Mouse (Mus musculus) heart, postnatal 14 days (tissue): ENCODE data around the gene Qprt. TPM values are rescaled to one million over a fixed set of nuclear protein-coding genes. Genes with fewer than 3 reads are reported as not detected.
"Not testable (repeated sequence)": the region's sequence is repeated elsewhere in the genome, so short reads cannot be mapped to it uniquely, and the experiment has no call there.

Experiments
- DNase-seq, 2 experiments: peaks; one replicate each; pipeline ENCODE4 v3.0.0; 2021 to 2022
- intact Hi-C: fragments of 180-260 bp; cut with DNase I; formaldehyde crosslinking; loops from one replicate; pipeline ENCODE4 v1.15.1; 2025
- total RNA-seq, 2 experiments: library from RNA; stranded (reverse); gene quantifications; 2 replicates each; pipeline ENCODE4 v1.2.3; 2021

The Qprt gene
- total RNA-seq, 2 experiments from 2014 or later = not detected

DNA sequence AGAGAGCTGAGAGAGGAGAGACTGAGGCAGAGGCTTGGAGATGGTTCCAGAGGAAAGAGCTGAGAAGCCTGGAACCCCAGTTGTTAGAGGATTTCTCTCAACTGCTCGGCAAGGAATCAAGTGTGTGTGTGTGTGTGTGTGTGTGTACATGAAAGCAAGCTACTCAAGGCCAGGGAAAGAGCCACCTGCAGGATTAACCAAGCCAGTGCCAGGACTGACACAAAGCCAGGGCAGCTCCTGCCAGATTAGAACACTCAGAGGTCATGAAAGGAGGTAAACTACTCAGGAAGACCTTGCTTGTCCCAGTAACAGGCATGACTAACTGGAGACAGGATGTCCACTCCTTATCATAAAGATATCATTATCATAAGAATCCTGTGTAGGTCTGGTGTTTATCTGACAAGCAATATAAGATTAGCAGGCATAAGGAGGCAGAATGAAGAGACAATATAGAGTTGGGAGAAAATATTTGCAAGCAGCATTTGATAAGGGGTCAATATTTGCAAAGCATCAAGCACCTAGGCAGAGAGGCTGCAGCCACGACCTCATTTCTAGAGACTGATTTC, 20.5 kb downstream of the Qprt start:
- intact Hi-C loops = loop anchor here (5.0 to 10.0 kb wide), 2 partner anchors 59 to 87 kb away; partner anchors contain the start of genes Kif22, Mvp, Pagr1a and Pagr1b
- DNase-seq = no peak

DNA sequence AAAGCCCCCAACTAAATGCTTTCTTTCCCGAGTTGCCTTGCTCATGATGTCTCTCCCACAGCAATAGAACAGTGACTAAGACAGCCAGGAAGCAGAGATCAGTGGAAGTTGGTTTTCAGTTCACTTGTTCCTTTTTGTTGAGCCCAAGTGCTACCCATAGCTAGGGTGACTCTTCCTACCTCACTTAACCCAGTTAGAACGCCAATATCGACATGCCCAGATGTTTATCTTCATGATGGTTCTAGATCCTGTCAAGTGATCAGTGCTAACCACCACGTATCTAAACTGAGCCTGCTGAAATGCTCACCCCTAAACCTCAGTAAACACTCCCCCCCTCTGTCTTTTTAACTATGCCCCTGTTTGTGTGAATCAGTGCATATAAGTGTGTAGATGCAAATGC, 22.5 kb downstream of the Qprt start:
- DNase-seq = no peak
- intact Hi-C loops = no loop called here

DNA sequence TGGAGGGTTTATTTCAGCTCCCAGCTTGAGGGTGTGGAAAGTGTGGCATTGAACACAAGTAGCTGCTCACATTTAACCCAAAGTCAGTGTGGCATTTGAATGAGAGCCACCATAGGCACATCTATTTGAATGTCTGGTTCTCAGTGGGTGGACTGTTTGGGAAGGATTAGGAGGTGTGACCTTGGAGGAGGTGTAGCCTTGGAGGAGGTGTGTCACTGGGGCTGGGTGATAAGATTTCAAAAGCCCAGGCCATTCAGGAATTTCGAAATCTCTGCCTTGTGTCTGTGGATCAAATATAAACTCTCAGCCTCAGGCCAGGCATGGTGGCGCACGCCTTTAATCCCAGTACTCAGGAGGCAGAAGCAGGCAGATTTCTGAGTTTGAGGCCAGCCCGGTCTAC, 23.1 kb downstream of the Qprt start:
- no peak for DNase-seq
- intact Hi-C loops = no loop called here

DNA sequence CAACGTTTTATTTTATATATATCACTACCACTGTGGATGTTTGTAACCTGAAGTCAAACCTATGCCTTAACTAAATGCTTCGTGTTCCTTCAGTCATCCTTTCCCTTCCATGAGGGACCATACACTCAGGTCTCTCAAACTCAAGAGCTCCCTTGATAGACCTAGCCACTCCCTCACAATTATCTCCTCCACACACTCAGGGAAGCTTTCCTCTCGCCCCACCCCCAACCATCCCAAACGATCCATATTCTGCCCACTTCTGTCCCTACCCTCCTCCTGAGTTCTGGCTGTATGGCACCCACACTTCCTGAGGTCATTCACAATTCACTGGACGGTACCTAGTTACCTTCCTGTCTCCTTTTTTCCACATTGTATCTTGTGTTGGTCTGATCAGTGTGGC, 23.5 kb downstream of the Qprt start:
- DNase-seq = no peak
- intact Hi-C loops = no loop called here

DNA sequence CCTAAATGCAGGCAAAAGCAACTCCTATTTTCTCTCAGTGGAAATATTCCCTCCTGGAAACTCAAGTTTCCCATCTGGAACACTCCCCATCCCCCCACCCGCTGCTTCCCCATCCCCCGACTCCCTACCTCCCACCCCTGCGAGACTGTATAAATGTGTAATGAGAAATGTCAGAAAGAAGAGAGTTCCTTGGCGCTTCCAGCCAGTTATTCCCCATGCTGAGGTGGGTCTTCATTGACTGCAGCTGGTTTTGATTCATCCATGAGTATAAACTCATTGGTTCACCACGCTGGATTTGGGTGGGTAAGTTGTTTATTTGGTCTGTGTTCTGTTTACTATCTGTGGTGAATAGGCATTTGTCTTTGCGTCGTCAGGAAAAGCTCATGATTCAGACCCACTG, 25.6 kb downstream of the Qprt start:
- no peak for DNase-seq
- intact Hi-C loops = no loop called here

DNA sequence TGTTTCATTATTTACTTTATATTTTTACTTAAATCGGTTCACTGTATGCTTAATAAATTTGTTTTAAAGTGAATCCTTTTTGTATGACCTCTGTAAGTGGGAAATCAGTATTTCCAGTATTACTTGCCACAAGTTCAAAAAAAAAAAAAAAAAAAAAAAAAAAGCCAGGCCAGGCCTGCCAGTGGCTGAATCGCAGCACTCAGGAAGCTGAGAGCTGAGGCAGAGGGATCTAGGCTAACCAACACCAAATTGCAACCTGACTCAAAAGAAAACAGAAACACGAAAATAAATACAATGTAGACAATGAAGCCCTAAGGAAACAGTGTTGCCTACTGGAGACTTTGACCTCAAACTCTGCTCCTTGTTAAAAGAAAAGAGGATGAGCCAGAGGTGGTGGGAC, 28.1 kb downstream of the Qprt start:
- intact Hi-C loops = no loop called here
- no peak for DNase-seq

DNA sequence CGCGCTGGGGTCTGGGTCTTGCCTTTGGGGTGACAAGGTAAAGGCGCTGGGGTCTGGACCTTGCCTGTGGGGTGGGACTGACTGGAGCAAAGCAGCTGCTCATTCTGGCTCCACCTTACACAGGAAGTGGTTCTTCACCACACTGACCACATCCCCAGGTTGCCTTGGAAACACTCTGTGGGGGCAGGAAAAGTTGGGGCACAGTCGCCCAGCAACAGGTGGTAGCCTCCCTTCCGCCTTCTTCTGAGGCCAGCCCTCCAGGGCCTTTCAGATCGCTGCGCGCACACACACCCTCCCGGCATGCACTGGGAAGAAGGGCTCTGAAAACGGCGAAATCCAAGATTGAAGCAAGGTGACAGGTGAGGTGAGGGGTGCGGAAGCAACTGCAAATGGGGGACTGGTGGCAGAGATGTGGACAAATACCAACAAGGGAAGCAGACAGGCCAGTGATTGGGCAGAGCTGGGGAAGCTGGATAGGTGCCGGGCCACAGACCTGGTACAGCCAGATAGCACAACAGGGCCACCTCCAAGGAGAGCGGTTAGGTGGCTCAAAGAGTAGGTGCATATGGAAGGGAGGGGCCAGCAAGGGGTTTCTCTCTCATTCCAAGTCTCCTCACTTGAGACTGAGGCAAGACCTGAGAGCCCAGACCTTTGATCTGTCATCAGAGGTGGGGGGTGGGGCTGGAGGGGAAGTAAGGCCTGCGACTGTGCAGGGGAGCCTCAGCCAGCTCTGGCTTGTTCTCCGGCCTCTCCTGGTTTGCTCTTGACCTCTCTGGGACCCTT, 30.7 kb downstream of the Qprt start, which contains the start of gene AI467606:
TSS of gene AI467606 (plus strand) at position 246 of the 783 bp plus-strand sequence.
- intact Hi-C loops = no loop called here
- peak; percentile 51 to 58 for DNase-seq

DNA sequence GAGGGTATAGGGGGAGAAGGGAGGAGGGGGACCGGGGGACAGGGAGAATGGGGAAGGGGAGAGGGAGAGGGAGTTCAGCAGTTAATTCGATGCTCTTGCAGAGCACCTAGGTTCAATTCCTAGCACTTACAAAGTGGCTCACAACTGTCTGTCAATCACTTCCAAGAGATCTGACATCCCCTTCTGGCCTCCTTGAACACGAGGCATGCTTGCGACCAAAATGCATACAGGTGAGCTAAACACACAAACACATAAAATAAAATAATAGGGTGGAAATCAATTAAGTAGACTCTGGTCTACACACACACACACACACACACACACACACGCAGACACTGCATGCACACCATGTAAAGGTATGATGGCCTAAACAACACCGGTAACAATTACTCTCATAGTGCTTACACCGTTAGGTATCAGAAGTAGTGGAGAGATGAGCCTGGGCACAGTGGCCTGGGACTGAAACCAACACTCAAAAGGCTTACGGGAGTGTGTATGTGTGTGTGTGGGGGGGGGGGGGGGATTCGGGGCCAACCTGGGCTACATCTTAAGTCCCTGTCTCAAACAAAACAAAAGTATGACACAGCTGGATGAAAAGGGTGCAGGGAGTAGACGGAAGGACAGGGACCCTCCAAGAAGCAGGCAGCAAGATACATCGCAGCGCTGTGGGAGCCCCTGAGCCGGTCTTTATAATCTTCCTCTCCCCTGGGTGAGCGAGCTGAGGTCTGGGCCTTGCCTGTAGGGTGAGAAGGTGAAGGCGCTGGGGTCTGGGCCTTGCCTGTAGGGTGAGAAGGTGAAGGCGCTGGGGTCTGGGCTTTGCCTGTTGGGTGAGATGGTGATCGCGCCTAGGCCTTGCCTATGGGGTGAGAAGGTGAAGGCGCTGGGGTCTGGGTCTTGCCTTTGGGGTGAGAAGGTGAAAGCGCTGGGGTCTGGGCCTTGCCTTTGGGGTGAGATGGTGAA, 31.6 kb downstream of the Qprt start:
- no peak for DNase-seq
- intact Hi-C loops = no loop called here

DNA sequence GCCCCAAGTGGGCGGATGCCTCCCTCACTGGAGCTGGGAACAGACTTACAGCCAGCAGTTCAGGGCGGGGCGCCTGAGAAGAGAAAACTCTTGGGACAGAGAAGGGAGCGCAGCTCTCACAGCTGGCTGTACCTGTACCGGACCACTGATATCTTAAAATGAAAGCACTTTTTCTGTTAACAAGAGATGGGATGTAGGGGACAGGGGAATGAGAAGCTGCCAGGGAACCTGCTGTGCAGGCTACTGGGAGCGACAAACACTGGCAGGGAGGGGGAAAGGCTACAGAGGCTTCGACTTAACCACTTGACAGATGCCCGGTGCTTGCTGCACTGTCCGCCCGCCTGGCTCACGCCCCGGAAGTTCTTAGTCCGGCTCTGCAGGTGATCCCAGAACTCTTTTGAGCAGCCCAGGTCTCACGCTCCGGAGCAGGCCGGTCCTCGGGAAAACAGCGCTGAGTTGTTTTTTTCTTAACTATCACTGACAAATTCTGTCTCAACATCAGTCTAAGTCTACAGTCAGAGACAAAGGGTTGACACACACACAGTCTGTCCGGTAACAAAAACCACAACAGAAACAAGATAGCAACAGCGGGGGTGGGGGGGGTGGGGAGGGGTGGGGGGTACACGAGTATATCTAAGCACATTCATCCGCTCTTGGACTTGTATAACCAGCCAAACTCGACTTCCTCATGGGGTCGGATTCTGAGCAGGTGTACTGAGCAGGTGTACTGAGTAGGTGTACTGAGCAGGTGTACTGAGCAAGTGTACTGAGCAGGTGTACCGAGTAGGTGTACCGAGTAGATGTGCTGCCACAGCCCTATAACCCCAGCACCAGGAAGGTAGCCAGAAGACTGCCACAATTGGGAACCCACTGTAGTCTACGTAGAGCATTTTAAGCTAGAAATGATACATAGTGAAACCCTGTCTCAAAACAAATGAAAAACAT, 32.9 kb downstream of the Qprt start:
- intact Hi-C loops = no loop called here
- peak; percentile 17 to 21 for DNase-seq

DNA sequence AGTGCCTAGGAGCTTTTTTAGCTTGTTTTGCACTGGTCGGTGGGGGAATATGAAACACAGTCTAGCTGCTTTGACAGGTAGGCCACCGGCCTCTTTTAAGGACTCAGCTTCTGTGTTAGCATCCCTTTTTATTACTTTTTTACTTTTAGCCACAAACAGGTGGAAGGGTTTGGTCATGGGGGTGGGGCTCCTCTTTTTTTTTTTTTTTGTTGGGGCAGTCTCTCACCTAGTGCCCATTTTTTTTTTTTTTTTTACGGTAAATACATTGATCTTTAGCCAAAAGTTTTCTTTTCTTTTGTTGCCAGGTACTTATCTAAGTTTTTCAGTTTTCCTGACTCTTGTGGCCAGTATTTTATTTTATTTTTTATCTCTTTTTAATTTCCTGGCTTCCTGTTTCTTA, 33.9 kb downstream of the Qprt start:
- DNase-seq = no peak
- intact Hi-C loops = no loop called here

DNA sequence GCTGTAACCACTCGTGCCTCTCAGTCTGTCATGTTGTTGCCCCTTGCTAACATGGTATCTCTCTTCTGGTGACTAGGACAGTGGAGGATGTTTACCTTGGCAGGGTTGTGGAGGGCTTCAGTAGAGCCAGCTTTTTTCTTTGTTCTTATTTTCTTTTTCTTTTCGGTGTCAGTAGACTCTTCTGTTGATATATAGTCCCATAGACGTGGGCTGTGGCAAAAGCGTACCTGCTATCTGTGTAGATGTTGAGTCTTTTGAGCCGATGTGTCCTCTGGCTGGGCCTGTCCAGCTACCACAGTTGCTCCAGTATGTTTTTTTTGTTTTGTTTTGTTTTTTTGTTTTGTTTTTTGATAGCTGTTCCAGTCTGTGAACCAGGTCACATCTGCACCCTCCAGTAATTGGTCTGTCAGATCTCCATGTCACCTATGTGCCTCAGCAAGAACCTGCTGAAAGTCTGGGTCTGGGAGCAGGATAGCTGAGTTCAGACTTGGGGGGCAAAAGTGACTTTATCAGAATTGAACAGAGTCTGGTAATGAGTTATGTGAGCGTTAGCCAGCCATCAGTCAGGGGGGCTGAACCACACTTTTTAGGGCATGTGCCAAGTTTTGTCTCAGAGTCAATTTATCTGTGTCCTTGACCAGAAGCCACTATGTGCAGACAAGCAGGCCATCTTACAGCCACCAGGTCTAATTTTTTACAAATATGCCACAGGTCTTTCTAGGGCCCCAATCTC, 34.6 kb downstream of the Qprt start, which contains the start of gene Zg16:
TSS of gene Zg16 (minus strand) at position 51 of the 733 bp plus-strand sequence.
- intact Hi-C loops, DNase-seq: not testable (repeated sequence)

DNA sequence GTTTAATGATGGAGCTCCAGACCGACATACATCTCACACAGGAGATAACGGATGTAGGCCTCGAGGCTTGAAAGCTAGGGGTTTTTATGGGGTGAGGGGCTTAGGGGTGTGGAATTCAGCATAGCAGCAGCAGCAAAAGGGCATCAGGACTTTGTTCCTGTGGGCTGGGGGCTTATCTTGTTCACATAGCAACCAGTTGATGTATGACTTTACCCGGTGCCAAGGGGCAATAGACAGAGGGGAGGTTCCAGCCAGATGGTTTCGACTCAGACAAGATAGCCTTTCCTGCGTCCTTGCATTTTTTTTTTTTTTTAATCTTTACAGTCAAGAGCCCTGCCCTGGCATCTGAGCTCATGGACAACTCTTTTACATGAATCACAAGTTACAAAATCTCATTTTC, 36.3 kb downstream of the Qprt start:
- intact Hi-C loops, DNase-seq: not testable (repeated sequence)

DNA sequence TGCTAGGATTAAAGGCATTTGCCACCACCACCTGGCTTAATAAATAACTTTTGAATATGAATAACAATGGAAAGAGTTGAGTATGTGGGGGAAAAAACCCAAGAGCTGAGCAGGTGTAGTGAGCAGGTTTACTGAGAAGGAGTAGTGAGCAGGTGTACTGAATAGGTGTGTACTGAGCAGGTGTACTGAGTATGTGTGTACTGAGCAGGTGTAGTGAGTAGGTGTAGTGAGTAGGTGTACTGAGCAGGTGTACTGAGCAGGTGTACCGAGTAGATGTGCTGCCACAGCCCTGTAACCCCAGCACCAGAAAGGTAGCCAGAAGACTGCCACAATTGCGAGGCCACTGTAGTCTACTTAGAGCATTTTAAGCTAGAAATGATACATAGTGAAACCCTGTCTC, 37.2 kb downstream of the Qprt start:
- no peak for DNase-seq
- intact Hi-C loops = no loop called here

DNA sequence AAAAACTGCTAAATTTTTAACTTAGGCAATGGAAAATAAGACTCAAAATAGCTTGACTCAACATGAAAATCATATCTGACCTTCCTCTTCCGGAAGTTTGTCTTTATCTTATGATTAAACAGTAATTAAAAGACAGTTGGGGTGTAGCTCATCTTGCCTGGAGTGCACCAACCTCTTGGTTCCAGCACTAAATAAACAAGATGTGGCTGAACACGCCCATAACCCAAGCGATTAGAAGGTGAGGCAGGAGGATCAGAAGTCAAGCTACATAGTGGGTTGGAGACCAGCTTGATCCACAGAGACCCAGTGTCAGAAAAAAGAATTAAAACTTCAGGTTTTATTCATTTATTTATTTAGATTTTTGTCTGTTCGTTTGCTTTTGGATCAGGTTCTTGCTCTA, 38.3 kb downstream of the Qprt start:
- intact Hi-C loops = no loop called here

DNA sequence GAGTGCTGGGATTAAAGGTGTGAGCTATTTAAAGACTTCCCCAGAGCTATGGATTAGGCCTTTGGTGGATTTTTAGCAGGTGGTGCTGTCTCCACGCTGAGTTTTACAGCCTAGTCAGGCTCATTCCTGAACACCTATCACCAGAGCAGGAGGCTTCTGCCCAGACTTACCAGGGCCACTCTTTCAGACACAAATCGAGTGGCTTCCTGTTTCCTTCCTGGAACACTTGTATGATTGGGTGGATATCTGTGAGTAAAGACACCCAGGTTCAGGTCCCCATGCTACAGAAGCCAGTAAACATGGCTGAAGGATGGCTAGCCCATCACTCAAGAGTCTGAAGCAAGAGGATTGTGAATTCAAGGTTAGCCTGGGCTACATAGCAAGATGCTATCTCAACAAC, 39.0 kb downstream of the Qprt start:
- intact Hi-C loops = no loop called here
- no peak for DNase-seq

More for the DNA sequence above, 38.3 kb downstream of the Qprt start:
- DNase-seq = no peak

DNA sequence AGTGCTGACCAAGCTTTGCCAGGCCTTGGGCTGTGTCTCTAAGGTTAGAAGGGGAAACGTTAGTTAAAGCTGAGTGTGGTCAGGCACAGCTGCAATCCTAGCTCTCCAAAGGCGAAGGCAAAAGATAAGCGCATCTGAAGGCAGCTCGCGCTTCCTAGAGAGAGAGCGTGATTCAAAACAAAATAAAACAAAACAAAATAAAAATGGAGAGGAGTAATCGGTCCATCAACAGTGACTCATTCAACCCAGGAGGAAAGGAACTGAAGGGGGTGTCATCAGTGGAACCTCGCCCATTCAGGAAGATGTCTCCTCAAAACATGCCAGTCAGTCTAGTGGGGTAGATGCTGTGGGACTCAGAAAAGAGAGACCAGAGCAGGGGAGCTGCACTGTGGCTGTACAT, 39.8 kb downstream of the Qprt start:
- DNase-seq = no peak
- intact Hi-C loops = no loop called here

DNA sequence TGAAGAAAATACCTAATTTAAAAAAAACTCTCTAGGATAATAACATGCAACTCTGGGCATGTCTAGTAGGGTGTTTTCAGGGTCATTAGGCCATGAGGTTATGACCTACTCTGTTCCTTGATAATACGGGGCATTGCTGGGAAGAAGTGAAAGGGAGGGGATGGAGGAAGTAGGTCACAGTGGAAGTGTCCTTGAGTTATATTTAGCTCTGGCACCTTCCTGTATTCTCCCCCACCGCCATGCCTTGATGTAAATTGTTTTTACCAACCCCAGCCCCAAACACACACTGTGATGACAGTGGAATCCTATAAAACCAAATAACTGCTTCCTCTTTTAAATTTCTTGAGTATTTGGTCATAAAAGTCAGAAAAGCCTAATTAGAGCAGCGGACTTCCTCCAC, 42.0 kb downstream of the Qprt start:
- intact Hi-C loops = no loop called here

DNA sequence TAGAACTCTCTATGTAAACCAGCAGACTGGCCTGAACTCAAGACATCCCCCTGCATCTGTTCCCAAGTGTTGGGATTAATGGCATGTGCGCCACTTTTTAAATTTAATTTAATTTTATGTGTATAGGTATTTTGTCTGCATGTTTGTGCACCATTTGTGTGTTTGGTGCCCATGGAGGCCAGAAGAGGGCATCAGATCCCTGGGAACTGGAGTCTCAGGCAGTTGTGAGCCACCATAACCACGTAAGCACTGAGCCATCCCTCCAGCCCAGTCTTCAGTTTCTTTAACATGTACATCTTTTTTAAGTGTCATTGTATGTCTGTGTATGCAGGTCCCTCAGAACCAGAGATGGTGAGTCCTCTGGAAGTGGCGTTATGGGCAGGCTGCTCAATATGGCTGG, 44.3 kb downstream of the Qprt start:
- DNase-seq = no peak
- intact Hi-C loops = no loop called here

More for the DNA sequence above, 42.0 kb downstream of the Qprt start:
- DNase-seq = no peak

DNA sequence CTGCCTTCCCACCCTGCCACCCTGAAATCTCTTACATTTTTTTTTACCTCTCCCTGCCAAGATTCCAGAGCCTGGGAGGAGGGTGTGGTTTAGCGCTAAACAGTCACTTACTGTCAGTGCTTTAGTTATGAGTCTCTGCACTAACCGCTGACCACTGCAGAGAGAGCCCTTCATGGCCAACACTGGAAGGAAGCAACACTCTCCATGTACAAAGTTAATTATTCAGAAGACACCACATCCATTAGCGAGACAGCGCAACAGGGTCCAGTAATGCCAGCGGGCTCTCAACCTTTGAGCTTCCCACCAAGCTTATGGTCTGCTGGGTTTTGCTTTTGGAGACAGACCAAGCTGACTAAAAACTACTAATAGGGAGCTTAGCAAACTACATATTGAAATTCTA, 45.8 kb downstream of the Qprt start:
- no peak for DNase-seq
- intact Hi-C loops = no loop called here
